Mouse (Mus musculus): Measurements from ENCODE around the gene Cox19. TPM values are rescaled to one million over a fixed set of nuclear protein-coding genes. Genes with fewer than 3 reads are reported as not detected.

Cox19 gene
- polyA plus RNA-seq, 1 experiment, result 52.9 TPM

GRCm38 (mm10) chr5:139389676-139390061 lies 38.5 kb upstream of the Cox19 start:
- TF ChIP-seq CEBPB (IDR thresholded peaks at IDR 0.05; ENCODE audit: low read depth) (no peak), MAX (IDR thresholded peaks at IDR 0.05) (no peak), CTCF (IDR thresholded peaks at IDR 0.05; ENCODE audit: control insufficient read depth, insufficient read depth, insufficient read length) (no peak), MYOD1 (IDR thresholded peaks at IDR 0.05; ENCODE audit: control insufficient read depth, insufficient read length, low read depth) (no peak), MYOG (IDR thresholded peaks at IDR 0.05; ENCODE audit: control insufficient read depth, extremely low read depth, insufficient read length) (no peak), FOSL1 (IDR thresholded peaks at IDR 0.05; ENCODE audit: insufficient read depth, low read length, poor library complexity, severe bottlenecking) (no peak), USF1 (IDR thresholded peaks at IDR 0.05; ENCODE audit: low read depth) (no peak)
- H3K79me3 ChIP-seq (ENCODE audit: low read depth), result no peaks in the 10 kb centered on the region

GRCm38 (mm10) chr5:139388694-139389675 lies 37.8 kb upstream of the Cox19 start:
- H3K4me3 ChIP-seq (ENCODE audit: insufficient read depth, poor library complexity, severe bottlenecking), result no peak overlapping the region
- no peaks in the 10 kb centered on the region for H3K36me3 ChIP-seq (ENCODE audit: control insufficient read depth, insufficient read depth)
- H3ac ChIP-seq (ENCODE audit: control insufficient read depth, insufficient read length, low read depth), result no peak overlapping the region
- TF ChIP-seq FOSL1 (IDR thresholded peaks at IDR 0.05; ENCODE audit: insufficient read depth, low read length, poor library complexity, severe bottlenecking), result no peak
- TF ChIP-seq CEBPB (IDR thresholded peaks at IDR 0.05; ENCODE audit: low read depth), result no peak
- TF ChIP-seq MYOD1 (IDR thresholded peaks at IDR 0.05; ENCODE audit: control insufficient read depth, insufficient read length, low read depth), result no peak
- no peak for TF ChIP-seq CTCF (IDR thresholded peaks at IDR 0.05; ENCODE audit: control insufficient read depth, insufficient read depth, insufficient read length)
- no peak for TF ChIP-seq MAX (IDR thresholded peaks at IDR 0.05)
- no peak for TF ChIP-seq USF1 (IDR thresholded peaks at IDR 0.05; ENCODE audit: low read depth)
- no peaks in the 10 kb centered on the region for H3K79me3 ChIP-seq (ENCODE audit: low read depth)
- no peaks in the 10 kb centered on the region for H3K27me3 ChIP-seq (ENCODE audit: control insufficient read depth, insufficient read depth, insufficient read length)
- H3K79me2 ChIP-seq (ENCODE audit: control insufficient read depth, insufficient read depth), result no peaks in the 10 kb centered on the region

More at GRCm38 (mm10) chr5:139389676-139390061, 38.5 kb upstream of the Cox19 start:
- Histone ChIP-seq H3ac (ENCODE audit: control insufficient read depth, insufficient read length, low read depth) (no peak overlapping the region), H3K27me3 (ENCODE audit: control insufficient read depth, insufficient read depth, insufficient read length) (no peaks in the 10 kb centered on the region), H3K79me2 (ENCODE audit: control insufficient read depth, insufficient read depth) (no peaks in the 10 kb centered on the region), H3K36me3 (ENCODE audit: control insufficient read depth, insufficient read depth) (no peaks in the 10 kb centered on the region), H3K4me3 (ENCODE audit: insufficient read depth, poor library complexity, severe bottlenecking) (no peak overlapping the region)

DNA sequence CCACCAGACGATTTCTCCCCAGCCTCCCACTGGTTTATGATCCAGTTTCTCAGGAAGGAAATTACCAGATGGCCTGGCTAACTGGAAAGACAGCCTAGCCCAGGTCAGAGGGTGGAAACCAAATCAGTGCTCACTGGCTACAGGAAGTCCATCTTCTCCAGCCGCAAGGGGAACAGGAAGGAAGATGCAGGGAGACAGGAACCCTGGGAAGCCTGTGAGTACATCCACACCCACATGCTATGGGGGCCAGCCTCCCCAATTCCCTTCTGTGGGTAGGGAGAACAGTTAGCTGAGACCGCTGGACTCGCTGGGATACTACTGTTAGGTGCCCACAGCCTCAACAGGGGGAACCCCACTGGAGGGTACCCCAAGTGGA lies 37.0 kb upstream of the Cox19 start:
- Histone ChIP-seq H3ac (ENCODE audit: control insufficient read depth, insufficient read length, low read depth) (no peak overlapping the region), H3K79me3 (ENCODE audit: low read depth) (no peaks in the 10 kb centered on the region), H3K36me3 (ENCODE audit: control insufficient read depth, insufficient read depth) (no peaks in the 10 kb centered on the region), H3K79me2 (ENCODE audit: control insufficient read depth, insufficient read depth) (no peaks in the 10 kb centered on the region), H3K27me3 (ENCODE audit: control insufficient read depth, insufficient read depth, insufficient read length) (no peaks in the 10 kb centered on the region), H3K4me3 (ENCODE audit: insufficient read depth, poor library complexity, severe bottlenecking) (no peak overlapping the region)
- TF ChIP-seq USF1 (IDR thresholded peaks at IDR 0.05; ENCODE audit: low read depth) (no peak), MYOD1 (IDR thresholded peaks at IDR 0.05; ENCODE audit: control insufficient read depth, insufficient read length, low read depth) (no peak), MYOG (IDR thresholded peaks at IDR 0.05; ENCODE audit: control insufficient read depth, extremely low read depth, insufficient read length) (no peak), CTCF (IDR thresholded peaks at IDR 0.05; ENCODE audit: control insufficient read depth, insufficient read depth, insufficient read length) (no peak), FOSL1 (IDR thresholded peaks at IDR 0.05; ENCODE audit: insufficient read depth, low read length, poor library complexity, severe bottlenecking) (no peak), MAX (IDR thresholded peaks at IDR 0.05) (no peak), CEBPB (IDR thresholded peaks at IDR 0.05; ENCODE audit: low read depth) (no peak)

DNA sequence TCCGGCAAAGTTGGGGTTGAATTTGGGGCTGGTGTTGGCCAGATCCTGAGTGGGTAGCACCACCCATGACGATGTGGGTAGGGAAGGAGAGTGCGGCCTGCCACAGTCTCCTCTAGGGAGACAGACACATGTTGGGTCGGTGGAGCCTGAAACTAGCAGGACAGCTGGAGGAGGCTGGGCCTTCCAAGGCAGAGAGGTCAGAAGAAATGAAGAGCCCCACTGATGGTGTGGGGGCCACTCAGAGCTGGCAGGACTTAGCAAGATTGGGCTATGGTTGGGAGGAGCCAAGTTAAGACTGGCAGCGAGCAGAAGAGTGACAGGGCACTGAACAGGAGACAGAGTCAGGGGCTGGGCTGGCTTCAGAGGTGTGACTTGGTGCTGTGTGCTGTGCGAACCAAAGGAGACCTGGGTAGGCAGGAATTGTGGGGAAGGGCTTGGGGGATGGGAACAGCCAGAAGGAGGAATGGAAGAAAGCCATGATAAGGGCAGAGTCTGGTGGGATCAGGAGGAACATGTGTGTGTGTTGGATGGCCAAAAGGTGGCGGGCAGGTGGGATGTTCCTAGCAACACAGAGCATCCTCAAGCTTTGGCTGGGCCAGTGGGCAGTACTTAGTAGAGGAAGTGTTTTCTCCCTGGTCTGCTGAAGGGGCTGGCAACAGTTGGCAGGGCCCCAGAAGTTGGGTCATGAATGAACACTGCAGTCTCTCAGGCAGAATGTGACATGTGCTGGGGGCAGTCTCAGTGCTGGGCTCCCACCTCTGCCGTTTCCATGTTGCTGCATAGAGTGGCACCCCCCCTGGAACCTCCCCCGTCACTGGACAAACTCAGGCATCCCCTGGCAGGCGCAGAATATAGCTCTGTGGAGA lies 36.3 kb upstream of the Cox19 start:
- TF ChIP-seq USF1 (IDR thresholded peaks at IDR 0.05; ENCODE audit: low read depth), result no peak
- TF ChIP-seq MAX (IDR thresholded peaks at IDR 0.05), result no peak
- no peak for TF ChIP-seq MYOG (IDR thresholded peaks at IDR 0.05; ENCODE audit: control insufficient read depth, extremely low read depth, insufficient read length)
- TF ChIP-seq FOSL1 (IDR thresholded peaks at IDR 0.05; ENCODE audit: insufficient read depth, low read length, poor library complexity, severe bottlenecking), result no peak
- no peak for TF ChIP-seq MYOD1 (IDR thresholded peaks at IDR 0.05; ENCODE audit: control insufficient read depth, insufficient read length, low read depth)
- no peaks in the 10 kb centered on the region for H3K36me3 ChIP-seq (ENCODE audit: control insufficient read depth, insufficient read depth)
- no peak overlapping the region for H3ac ChIP-seq (ENCODE audit: control insufficient read depth, insufficient read length, low read depth)
- H3K79me3 ChIP-seq (ENCODE audit: low read depth), result no peaks in the 10 kb centered on the region
- no peak overlapping the region for H3K4me3 ChIP-seq (ENCODE audit: insufficient read depth, poor library complexity, severe bottlenecking)
- H3K27me3 ChIP-seq (ENCODE audit: control insufficient read depth, insufficient read depth, insufficient read length), result no peaks in the 10 kb centered on the region
- no peaks in the 10 kb centered on the region for H3K79me2 ChIP-seq (ENCODE audit: control insufficient read depth, insufficient read depth)

DNA sequence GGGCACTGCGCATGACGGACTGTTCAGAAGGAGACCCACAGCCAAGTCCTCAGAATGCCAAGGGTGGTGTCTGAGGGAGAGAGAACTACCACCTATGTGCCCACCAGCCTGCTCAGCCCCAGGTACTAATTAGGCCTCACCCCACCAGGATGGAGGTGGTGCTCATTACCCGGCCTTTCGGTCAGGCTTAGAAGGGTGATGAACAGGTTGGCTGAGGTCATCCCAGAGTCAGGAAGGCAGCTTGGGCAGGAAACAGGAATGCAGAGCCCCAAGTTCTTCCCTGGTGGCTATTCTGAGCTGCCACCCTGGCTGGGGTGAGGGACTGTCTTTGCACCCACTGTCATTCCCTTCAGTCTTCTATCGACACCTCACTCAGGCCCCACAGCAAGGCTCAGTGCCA lies 34.8 kb upstream of the Cox19 start:
- no peak overlapping the region for H3K4me3 ChIP-seq (ENCODE audit: insufficient read depth, poor library complexity, severe bottlenecking)
- H3K79me2 ChIP-seq (ENCODE audit: control insufficient read depth, insufficient read depth), result no peaks in the 10 kb centered on the region
- no peak overlapping the region for H3ac ChIP-seq (ENCODE audit: control insufficient read depth, insufficient read length, low read depth)
- no peaks in the 10 kb centered on the region for H3K27me3 ChIP-seq (ENCODE audit: control insufficient read depth, insufficient read depth, insufficient read length)
- no peak for TF ChIP-seq USF1 (IDR thresholded peaks at IDR 0.05; ENCODE audit: low read depth)
- TF ChIP-seq FOSL1 (IDR thresholded peaks at IDR 0.05; ENCODE audit: insufficient read depth, low read length, poor library complexity, severe bottlenecking), result no peak
- no peak for TF ChIP-seq CTCF (IDR thresholded peaks at IDR 0.05; ENCODE audit: control insufficient read depth, insufficient read depth, insufficient read length)
- no peak for TF ChIP-seq MYOD1 (IDR thresholded peaks at IDR 0.05; ENCODE audit: control insufficient read depth, insufficient read length, low read depth)
- no peak for TF ChIP-seq CEBPB (IDR thresholded peaks at IDR 0.05; ENCODE audit: low read depth)
- no peak for TF ChIP-seq MYOG (IDR thresholded peaks at IDR 0.05; ENCODE audit: control insufficient read depth, extremely low read depth, insufficient read length)
- TF ChIP-seq MAX (IDR thresholded peaks at IDR 0.05), result no peak
- H3K79me3 ChIP-seq (ENCODE audit: low read depth), result no peaks in the 10 kb centered on the region
- no peaks in the 10 kb centered on the region for H3K36me3 ChIP-seq (ENCODE audit: control insufficient read depth, insufficient read depth)

Measured in C2C12 (cell line).